Mouse (Mus musculus) right cerebral cortex, postnatal 14 days (tissue): ENCODE results near the gene Alkbh6.

ENCODE experiments used
- DNase-seq: peaks from one replicate; pipeline ENCODE4 v3.0.0; 2022

Gene Alkbh6

GRCm38 (mm10) chr7:30296816-30297215 is 11.7 kb upstream of the Alkbh6 start:
- DNase-seq = no peak

DNA sequence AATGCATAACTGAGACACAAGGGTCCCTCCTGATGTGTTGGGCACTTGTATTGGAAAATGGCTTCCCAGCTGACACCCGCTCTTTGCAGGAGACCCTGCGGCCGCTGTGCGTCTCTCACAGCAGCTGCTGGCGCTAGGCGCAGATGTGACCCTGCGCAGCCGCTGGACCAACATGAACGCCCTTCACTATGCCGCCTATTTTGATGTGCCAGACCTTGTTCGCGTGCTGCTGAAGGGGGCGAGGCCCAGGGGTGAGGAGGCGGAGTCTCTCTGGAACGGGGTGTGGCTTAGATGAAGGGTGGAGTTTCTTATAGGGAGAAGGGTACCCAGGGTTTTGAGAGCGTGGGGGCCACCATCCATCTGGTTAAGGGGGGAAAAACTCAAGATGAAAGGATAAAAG is 11.3 kb upstream of the Alkbh6 start:
- DNase-seq = no peak

DNA sequence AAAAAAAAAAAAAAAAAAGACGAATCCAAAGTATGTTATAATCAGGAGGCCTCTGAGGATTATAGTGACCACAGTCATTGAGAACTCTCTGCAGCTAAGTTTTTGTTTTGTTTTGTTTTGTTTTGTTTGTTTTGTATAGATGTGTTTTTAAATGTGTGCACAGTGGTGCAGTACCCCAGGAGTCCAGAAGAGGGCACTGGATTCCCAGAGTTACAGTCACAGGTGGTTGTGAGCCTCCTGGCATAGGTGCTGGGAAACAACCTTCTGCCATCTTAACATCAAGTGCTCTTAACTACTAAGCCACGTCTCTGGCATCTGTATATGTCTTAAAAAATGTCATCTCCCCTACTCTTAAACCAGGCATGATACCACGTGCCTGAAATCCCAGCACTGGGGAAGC is 7.6 kb upstream of the Alkbh6 start:
- DNase-seq = no peak

DNA sequence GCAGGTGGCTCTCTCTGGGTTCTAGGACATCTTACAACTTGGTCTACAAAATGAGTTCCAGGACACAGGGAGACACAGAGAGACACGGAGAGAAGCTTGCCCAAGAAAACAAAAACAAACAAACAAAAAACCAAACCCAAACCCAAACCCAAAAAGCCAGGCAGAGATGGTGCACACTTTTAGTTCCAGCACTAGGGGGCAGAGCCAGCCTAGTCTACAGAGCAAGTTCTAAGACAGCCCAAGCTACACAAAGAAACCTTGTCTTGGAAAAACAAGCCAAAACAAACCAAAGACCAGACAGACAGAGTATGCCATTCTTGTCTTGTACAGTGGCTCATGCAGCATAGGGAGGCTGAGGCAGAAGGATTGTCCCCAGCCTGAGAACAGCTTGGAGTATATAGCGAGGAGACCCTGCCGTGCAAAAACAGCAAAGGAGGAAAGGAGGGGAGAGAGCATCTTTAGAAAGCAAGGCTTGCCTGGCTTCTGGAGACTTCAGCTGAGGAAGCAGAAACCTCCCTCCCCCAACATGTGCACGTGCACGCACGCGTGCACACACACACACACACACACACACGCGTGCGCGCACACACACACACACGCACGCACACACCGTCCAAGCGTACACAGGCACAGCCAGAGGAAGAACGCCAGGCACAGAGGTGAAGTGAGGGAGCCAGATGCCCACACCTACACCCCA is 2.3 kb upstream of the Alkbh6 start:
- DNase-seq = no peak

GRCm38 (mm10) chr7:30309395-30310129 is 1.0 kb downstream of the Alkbh6 start:
- no peak for DNase-seq

GRCm38 (mm10) chr7:30310136-30310535 is 1.6 kb downstream of the Alkbh6 start:
- no peak for DNase-seq

- DNase-seq = no peak
Observed at GRCm38 (mm10) chr7:30313666-30314320, 5.3 kb downstream of the Alkbh6 start.

- no peak for DNase-seq
Observed at GRCm38 (mm10) chr7:30314721-30315155, 6.2 kb downstream of the Alkbh6 start, which contains the start of gene Syne4. Gene Syne4 (plus strand): TSS chr7:30314807.

- no peak for DNase-seq
Observed at GRCm38 (mm10) chr7:30315559-30316529, 7.3 kb downstream of the Alkbh6 start.

GRCm38 (mm10) chr7:30318142-30318541 is 9.6 kb downstream of the Alkbh6 start:
- DNase-seq = no peak

DNA sequence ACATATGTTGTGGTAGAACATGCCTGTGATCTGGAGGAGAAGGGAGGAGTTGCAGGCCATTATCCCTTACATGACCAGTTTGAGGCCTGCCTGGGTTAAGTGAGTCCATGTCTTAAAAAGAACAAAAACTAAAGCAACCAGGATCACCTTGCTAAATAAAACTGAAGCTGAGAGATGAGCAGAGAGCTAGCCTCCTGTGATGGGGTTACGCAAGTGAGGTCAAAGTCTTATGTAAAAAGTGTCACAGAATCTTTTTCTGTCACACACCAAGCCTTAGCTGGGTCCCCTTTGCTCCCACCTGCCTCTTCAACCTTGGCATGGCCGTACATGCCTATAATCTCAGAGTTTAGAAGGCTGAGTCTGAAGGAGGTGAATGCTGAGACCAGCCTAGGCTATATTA is 12.4 kb downstream of the Alkbh6 start:
- no peak for DNase-seq

GRCm38 (mm10) chr7:30321539-30322284 is 13.2 kb downstream of the Alkbh6 start, which contains the start of gene E130208F15Rik:
Gene E130208F15Rik (plus strand): TSS chr7:30321740.
- peak; percentile 57 for DNase-seq

GRCm38 (mm10) chr7:30322285-30322667 is 13.8 kb downstream of the Alkbh6 start:
- DNase-seq = peak; percentile 97

- DNase-seq = no peak
Observed at GRCm38 (mm10) chr7:30322865-30323264, 14.3 kb downstream of the Alkbh6 start.

DNA sequence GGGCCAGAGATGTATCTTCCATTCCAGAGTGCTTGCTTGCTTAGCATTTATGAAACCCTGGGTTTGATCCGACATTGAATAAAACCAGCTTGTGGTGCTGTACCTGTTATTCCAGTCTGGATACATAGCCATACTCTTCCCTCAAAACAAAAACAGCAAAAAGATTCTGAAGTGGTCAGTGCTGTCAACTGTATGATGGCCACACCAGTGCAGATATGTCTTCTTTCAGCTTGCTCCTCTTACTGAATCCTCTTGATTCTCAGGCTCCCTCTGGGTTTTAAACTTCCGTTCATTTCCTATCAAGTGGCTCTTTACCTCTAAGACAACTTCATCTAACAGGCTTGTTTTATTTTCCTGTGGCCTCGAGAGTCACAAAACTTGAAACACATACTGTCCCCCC is 15.3 kb downstream of the Alkbh6 start, which contains the start of gene Sdhaf1:
Sdhaf1 (minus strand) TSS at position 101 of the 400 bp plus-strand sequence.
- DNase-seq = no peak

DNA sequence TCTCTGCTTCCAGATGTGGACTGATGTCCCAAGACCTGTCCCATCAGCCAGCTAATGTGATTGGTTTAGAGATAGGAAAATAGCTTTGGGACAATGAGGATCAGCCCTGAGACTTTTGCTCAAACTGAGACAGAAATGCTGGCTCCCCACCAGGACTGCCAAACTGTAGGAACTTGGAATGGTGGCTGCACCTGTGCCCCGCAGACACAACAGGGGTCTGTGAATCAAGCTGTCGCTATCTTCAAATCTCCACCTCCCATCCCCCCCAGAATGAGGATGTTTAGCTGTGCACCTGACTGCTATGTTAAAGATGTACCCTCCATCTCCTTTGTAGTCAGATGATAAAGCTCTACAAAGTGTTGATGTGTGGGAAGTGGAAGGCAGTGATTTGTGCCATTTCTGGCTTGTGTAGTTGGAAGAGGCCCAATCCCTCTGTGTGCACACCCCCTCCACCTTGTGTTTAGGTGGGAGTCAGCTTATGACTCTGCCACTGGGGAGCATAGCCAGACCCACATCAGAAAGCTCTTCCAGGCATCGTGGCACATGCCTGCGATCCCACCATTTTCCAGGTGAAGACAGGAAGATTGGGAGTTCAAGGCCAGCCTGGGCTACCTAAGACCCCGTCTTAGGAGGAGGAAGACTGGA is 15.9 kb downstream of the Alkbh6 start:
- no peak for DNase-seq

- no peak for DNase-seq
Observed at GRCm38 (mm10) chr7:30325364-30325763, 16.8 kb downstream of the Alkbh6 start.

DNA sequence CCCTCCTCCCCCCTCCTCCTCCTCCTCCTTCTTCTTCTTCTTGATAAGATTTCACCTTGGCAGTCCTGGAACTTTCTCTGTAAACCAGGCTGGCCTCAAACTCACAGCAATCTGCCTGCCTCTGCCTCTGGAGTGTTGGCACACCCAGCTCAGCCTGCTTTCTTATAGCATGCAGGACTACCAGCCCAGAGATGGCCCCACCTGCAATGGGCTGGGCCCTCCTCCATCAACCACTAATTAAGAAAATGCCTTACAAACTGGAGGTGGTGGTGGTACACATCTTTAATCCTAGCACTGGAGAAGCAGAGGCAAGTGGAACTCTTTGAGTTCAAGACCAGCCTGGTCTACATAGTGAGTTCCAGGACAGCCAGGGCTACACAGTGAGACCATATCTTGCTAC is 17.9 kb downstream of the Alkbh6 start:
- no peak for DNase-seq

DNA sequence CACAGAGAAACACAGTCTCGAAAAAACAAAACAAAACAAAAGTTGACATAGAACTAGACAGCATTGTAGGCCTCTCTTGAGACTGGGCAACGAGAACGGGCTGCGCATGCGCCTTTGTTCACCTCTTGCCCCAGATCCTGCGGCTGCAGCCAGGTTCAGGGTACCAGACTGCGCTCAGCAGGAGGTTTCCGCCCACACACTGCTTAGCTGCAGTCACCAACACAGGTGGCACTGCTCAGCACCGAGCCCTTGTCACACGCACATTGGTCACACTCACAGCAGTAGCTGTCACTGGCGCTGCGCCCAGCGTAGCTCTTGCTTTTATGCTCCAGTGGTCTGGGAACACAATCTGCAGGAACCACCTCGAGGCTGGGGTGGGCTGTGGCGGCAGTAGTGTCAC is 18.6 kb downstream of the Alkbh6 start:
- peak; percentile 51 for DNase-seq

DNA sequence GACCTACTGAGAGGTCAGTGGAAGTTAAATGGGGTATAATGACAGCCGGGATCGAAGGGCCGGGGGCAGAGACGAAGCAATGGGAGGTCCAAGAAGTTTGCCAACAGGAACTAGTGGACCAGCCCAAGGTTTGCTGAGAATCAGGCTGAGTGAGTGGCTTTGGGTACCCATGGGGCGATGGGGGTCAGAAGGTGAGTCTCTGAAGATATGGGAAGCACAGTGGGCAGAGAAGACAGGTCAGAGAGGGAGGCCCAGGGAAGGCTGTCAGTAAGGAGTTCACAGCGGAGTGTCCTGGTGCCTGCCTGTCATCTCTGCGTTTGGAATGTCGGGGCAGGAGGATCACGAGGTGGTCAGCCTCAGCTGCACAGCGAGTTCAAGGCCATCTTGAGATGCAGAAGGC is 19.9 kb downstream of the Alkbh6 start:
- DNase-seq = no peak

GRCm38 (mm10) chr7:30331887-30332286 is 23.4 kb downstream of the Alkbh6 start:
- DNase-seq = peak; percentile 87
